Mouse (Mus musculus): ENCODE measurements around the gene Pnma5.
"Not testable (repeated sequence)": the region's sequence is repeated elsewhere in the genome, so short reads cannot be mapped to it uniquely, and the experiment has no call there.

Gene Pnma5

GRCm38 (mm10) chrX:73037003-73037402 is at the start of gene Pnma5:
Pnma5 (minus strand) TSS chrX:73037103.
- DNase-seq (ENCODE audit: low spot score) = no peak

- DNase-seq (ENCODE audit: low spot score) = not testable (repeated sequence)
These were observed 45.6 kb upstream of the Pnma5 start, which contains the start of gene Xlr4a for GRCm38 (mm10) chrX:73082267-73083055. Xlr4a (minus strand) TSS chrX:73082478.

GRCm38 (mm10) chrX:73066765-73067312 is 29.9 kb upstream of the Pnma5 start:
- DNase-seq (ENCODE audit: low spot score) = not testable (repeated sequence)

GRCm38 (mm10) chrX:73064415-73064793 is 27.5 kb upstream of the Pnma5 start, which contains the start of gene Pnma3:
Pnma3 (plus strand) TSS chrX:73064787.
- DNase-seq (ENCODE audit: low spot score) = no peak

- no peak for DNase-seq (ENCODE audit: low spot score)
These were observed 26.9 kb upstream of the Pnma5 start for GRCm38 (mm10) chrX:73063512-73064414.

GRCm38 (mm10) chrX:73062323-73062722 is 25.4 kb upstream of the Pnma5 start:
- DNase-seq (ENCODE audit: low spot score) = no peak

GRCm38 (mm10) chrX:73061528-73061927 is 24.6 kb upstream of the Pnma5 start:
- no peak for DNase-seq (ENCODE audit: low spot score)

GRCm38 (mm10) chrX:73053860-73054563 is 17.1 kb upstream of the Pnma5 start:
- peak; percentile 73 for DNase-seq (ENCODE audit: low spot score)

GRCm38 (mm10) chrX:73039666-73040065 is 2.8 kb upstream of the Pnma5 start:
- no peak for DNase-seq (ENCODE audit: low spot score)

- DNase-seq (ENCODE audit: low spot score) = no peak
These were observed 1.9 kb upstream of the Pnma5 start for GRCm38 (mm10) chrX:73038831-73039230.

GRCm38 (mm10) chrX:73012846-73013245 is 24.1 kb downstream of the Pnma5 start:
- DNase-seq (ENCODE audit: low spot score) = no peak

- peak; percentile 76 for DNase-seq (ENCODE audit: low spot score)
These were observed 29.1 kb downstream of the Pnma5 start for GRCm38 (mm10) chrX:73007597-73008479.

- no peak for DNase-seq (ENCODE audit: low spot score)
These were observed 31.2 kb downstream of the Pnma5 start for GRCm38 (mm10) chrX:73005678-73006077.

- DNase-seq (ENCODE audit: low spot score) = no peak
These were observed 33.8 kb downstream of the Pnma5 start for GRCm38 (mm10) chrX:73003110-73003509.

GRCm38 (mm10) chrX:72995542-72995941 is 41.4 kb downstream of the Pnma5 start:
- DNase-seq (ENCODE audit: low spot score) = no peak

GRCm38 (mm10) chrX:72992291-72992919 is 44.5 kb downstream of the Pnma5 start:
- no peak for DNase-seq (ENCODE audit: low spot score)

GRCm38 (mm10) chrX:72990581-72990980 is 46.3 kb downstream of the Pnma5 start:
- no peak for DNase-seq (ENCODE audit: low spot score)

GRCm38 (mm10) chrX:72988431-72988830 is 48.5 kb downstream of the Pnma5 start:
- DNase-seq (ENCODE audit: low spot score) = no peak

- no peak for DNase-seq (ENCODE audit: low spot score)
These were observed 49.4 kb downstream of the Pnma5 start for GRCm38 (mm10) chrX:72987520-72987905.

GRCm38 (mm10) chrX:72986841-72987519 is 49.9 kb downstream of the Pnma5 start, which contains the start of gene Zfp185:
Zfp185 (plus strand) TSS chrX:72987339.
- DNase-seq (ENCODE audit: low spot score) = no peak
